Mouse (Mus musculus): Measurements from ENCODE around the gene Kdm6b.

Gene Kdm6b

GRCm38 (mm10) chr11:69366855-69367615, 46.4 kb downstream of the Kdm6b start:
- DNase-seq (ENCODE audit: low spot score in 2 of 2) = no peak

DNA sequence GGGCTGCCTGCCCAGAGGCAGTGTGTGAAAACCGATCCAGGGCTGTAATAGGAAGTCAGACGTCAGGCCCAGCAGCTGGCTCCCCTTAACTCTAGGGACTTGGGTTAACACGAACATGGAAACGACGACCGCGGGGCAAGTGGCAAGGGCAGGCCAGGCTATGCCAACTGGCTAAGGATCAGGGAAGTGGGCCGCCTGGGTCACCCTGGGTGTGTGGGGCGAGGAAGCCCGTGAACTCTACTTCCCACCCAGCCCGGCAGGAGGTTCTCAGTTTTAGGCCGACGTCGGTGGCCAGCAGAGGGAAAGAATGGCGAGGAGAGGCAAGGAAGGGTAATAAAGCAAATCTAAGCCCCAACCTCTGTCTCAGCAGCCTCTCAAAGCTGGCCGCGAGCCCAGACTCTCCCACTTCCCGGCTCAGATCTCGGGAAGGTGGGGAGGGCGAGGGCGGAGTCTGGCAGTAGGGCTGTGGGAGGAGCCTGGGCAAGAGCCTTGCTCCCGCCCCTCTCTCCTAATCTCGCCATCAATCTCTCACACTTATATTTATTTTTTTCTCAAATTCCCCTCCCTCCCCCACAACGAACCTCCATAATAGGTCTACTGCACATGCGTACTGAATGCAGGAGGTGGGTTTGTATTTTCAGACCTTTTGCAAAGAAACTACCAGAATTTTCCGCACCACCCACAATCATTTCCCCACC, 47.2 kb downstream of the Kdm6b start:
- DNase-seq (ENCODE audit: low spot score in 2 of 2) = peak; percentile 96 to 98

DNA sequence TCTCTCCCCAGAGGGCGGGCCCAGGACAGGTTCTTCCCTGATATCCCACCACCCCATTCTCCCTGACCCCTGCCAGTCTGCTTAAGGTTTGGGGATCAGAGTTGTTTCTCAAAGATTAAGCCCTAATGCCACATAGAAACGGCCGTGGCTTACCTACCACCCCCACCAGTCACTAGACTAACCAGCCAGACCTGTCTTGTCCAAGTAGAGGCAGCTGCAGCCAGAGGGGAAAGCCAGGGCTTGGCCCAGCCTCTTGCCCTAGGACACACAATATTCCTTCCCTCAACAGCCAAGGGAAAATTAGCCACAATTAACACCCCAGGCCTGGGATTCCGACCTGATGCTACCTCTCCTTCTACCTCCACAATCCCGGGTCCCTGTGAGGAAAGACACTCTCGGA, 47.8 kb downstream of the Kdm6b start:
- no peak for DNase-seq (ENCODE audit: low spot score in 2 of 2)

GRCm38 (mm10) chr11:69364910-69365309, 48.6 kb downstream of the Kdm6b start:
- DNase-seq (ENCODE audit: low spot score in 2 of 2) = peak; percentile 90 to 95

DNA sequence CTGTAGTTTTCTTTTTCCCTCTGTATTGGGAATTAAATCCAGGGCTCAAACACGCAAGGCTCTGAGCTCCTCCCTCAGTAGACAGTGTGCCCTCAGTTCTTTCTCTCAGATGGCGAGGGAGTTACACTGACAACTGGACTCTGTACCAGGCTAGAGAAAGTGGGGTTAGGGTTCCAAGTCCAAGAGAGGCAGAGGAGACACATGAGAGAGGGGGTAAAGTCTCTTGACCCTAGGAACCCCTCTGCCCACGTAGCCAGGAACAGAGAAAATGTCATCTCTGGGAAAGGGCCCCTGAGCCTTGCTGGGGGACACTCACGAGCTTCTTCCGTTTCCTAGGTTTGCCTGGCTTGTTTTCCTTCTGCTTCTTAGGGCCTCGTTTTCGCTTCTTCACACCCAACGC, 49.1 kb downstream of the Kdm6b start:
- DNase-seq (ENCODE audit: low spot score in 2 of 2) = no peak

DNA sequence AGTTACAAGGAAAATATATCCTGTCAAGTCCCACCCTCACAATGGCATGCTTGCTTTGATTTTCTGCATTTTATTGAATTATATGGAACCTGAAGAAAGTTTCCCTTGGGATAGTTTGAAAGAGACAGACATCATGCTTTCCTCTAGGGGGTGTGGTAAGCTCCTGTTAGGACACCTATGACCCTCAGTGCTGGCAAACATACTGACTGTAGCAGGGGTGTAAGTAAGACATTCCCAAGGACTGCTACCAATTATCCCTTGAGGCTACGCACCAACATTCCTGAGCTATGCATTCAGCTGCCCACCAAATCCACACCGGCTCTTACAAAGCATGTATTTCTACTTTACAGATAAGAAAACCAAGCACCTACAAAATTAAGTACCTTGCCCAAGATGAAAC, 51.0 kb downstream of the Kdm6b start:
- DNase-seq (ENCODE audit: low spot score in 2 of 2) = no peak

- DNase-seq (ENCODE audit: low spot score in 2 of 2) = no peak
These were observed 51.5 kb downstream of the Kdm6b start for GRCm38 (mm10) chr11:69362021-69362420.

- no peak for DNase-seq (ENCODE audit: low spot score in 2 of 2)
These were observed 55.8 kb downstream of the Kdm6b start for GRCm38 (mm10) chr11:69357690-69358089.

DNA sequence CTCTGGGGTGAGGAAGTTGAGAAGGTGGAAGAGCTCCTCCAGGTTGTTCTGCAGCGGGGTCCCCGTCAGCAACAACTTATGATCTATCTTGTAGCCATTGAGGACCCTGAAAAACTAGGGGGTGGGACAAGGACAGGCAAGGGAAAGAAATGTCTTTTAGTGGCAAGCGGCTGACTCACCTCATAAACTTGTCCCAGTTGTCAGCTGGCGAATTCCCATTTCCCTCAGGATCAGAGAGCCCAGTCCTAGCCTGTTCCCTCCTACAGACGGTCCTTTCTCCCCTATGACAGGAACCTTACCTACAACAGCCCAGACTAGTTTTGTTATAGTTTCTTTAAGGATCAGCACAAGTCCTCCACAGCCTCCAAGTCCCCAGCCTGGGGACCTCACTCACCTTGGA, 56.9 kb downstream of the Kdm6b start:
- DNase-seq (ENCODE audit: low spot score in 2 of 2) = no peak
